Mouse (Mus musculus): ENCODE results near the gene Parp16. TPM values are rescaled to one million over a fixed set of nuclear protein-coding genes. Genes with fewer than 3 reads are reported as not detected.
A peak's percentile ranks its signal among the peaks of the same experiment; 100 is the strongest.

Gene Parp16
- polyA plus RNA-seq, 1 experiment from 2014 or later, result 5.7 TPM

DNA sequence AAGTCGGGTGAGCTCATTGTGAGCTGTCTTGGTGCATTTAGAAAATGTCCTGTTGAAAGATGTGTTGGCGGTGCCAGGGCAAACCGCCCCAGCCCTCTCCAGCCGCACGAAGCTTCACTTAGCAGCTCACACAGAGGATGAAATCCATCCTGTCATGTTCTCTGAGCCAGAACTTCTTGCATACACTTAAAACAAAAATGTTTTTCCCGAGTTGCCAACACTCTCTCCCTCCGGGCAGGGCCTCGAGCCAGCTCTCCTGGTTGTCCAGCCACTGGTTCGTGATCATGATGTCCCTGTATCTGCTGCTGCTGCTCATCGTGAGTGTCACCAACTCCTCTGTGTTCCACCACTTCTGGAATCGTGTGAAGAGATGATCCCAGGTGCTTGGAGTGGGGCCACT is 42.5 kb downstream of the Parp16 start:
- no peak for ATAC-seq (ENCODE audit: low FRiP score)
- Histone ChIP-seq H3K4me2 (no peak overlapping the region), H3K9ac (no peak overlapping the region), H3K36me3 (replicated peaks) (peaks cover 4% of the 10 kb centered on the region; the same call in 1 of the 2 replicates), H3K4me3 (replicated peaks) (no peak overlapping the region), H3K27me3 (no peaks in the 10 kb centered on the region), H3K9me3 (no peaks in the 10 kb centered on the region), H3K4me1 (no peaks in the 10 kb centered on the region; the same call in 1 of the 2 replicates), H3K27ac (no peak overlapping the region)
- WGBS, result 88% methylated on average over 11 of the region's 11 CpGs

- Histone ChIP-seq H3K27ac (no peak overlapping the region), H3K9me3 (no peaks in the 10 kb centered on the region), H3K27me3 (no peaks in the 10 kb centered on the region), H3K9ac (no peak overlapping the region), H3K4me2 (no peak overlapping the region), H3K36me3 (replicated peaks) (0 out of 2 replicates have a peak, but pooled peaks cover 4% of the 10 kb centered on the region), H3K4me3 (replicated peaks) (no peak overlapping the region), H3K4me1 (peaks cover 6% of the 10 kb centered on the region)
- whole genome bisulfite sequencing, result 82% methylated on average over 13 of the region's 13 CpGs
- no peak for ATAC-seq (ENCODE audit: low FRiP score)
Measured at GRCm38 (mm10) chr9:65238191-65238760, 43.1 kb downstream of the Parp16 start.

- no peak overlapping the region for H3K4me2 ChIP-seq
- no peak overlapping the region for H3K9ac ChIP-seq
- no peak for ATAC-seq (ENCODE audit: low FRiP score)
- no peaks in the 10 kb centered on the region for H3K9me3 ChIP-seq
- H3K27me3 ChIP-seq, result no peaks in the 10 kb centered on the region
- peaks cover 7% of the 10 kb centered on the region for H3K4me1 ChIP-seq
- H3K36me3 ChIP-seq (replicated peaks), result 0 out of 2 replicates have a peak, but pooled peaks cover 4% of the 10 kb centered on the region
- H3K27ac ChIP-seq, result no peak overlapping the region
- H3K4me3 ChIP-seq (replicated peaks), result no peak overlapping the region
- 94% methylated on average over 4 of the region's 4 CpGs for WGBS
Measured at GRCm38 (mm10) chr9:65239176-65239575, 44.0 kb downstream of the Parp16 start.

DNA sequence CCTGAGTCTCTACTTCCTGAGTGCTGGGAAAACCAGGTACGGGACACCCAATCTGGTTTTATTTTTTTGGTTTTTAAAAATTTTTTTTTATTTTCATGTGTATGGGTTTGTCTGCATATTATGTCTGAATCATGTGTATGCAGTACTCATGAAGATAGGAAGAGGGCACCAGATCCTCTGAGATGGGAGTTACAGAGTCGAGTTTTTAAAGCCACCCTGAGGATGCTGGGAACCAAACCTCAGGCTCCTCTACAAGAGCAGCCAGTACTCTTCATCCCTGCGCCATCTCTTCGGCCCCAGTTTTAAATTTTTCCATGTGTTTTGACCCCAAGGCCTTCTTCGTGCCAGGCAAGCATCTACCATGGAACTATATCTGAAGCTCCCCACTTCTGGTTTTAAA is 44.6 kb downstream of the Parp16 start:
- ATAC-seq (ENCODE audit: low FRiP score), result no peak
- no peak overlapping the region for H3K4me2 ChIP-seq

DNA sequence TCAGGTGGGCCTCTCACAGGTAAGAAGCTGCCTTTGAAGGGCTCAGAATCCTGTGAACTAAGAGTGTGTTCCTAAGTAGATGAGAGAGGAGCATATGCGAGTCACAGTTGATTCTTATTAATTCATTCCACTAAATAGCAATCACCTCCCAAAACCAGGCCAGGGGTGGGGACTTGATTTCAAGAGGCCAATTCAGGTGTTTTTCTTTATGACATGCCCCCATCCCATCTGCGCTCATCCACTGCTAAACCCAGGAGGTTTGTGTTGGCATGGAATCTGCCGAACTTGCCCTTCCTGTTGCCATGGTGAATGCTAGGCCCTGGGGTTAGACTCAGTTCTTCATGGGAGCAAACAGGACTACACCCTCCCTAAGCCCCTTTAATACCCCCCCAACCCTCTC is 45.4 kb downstream of the Parp16 start:
- Histone ChIP-seq H3K27ac (no peak overlapping the region), H3K9ac (no peak overlapping the region), H3K27me3 (no peaks in the 10 kb centered on the region), H3K9me3 (no peaks in the 10 kb centered on the region), H3K4me3 (replicated peaks) (no peak overlapping the region), H3K36me3 (replicated peaks) (0 out of 2 replicates have a peak, but pooled peaks cover 4% of the 10 kb centered on the region), H3K4me2 (no peak overlapping the region), H3K4me1 (peaks cover 7% of the 10 kb centered on the region)
- ATAC-seq (ENCODE audit: low FRiP score), result no peak
- WGBS, result 85% methylated on average over 3 of the region's 3 CpGs

More for the DNA sequence above, 44.6 kb downstream of the Parp16 start:
- no peak overlapping the region for H3K27ac ChIP-seq
- H3K27me3 ChIP-seq, result no peaks in the 10 kb centered on the region
- no peak overlapping the region for H3K4me3 ChIP-seq (replicated peaks)
- WGBS, result 91% methylated on average over 5 of the region's 5 CpGs
- H3K4me1 ChIP-seq, result peaks cover 7% of the 10 kb centered on the region
- 0 out of 2 replicates have a peak, but pooled peaks cover 4% of the 10 kb centered on the region for H3K36me3 ChIP-seq (replicated peaks)
- no peaks in the 10 kb centered on the region for H3K9me3 ChIP-seq
- no peak overlapping the region for H3K9ac ChIP-seq

DNA sequence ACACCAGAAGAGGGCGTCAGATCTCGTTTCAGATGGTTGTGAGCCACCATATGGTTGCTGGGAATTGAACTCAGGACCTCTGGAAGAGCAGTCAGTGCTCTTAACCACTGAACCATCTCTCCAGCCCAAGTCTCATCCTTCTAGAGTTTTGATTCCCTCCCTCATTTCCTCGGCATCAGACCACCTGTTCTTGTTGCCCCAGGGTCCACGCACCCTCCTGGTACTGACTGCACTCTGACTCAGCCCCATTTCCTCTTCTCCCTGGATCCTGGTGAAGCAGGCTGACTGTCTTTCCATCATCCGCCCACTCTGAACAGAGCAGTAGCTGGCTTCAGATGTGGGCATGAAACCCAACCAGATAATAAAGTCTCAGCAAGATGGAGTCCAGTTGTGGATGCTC is 46.8 kb downstream of the Parp16 start:
- Histone ChIP-seq H3K4me3 (replicated peaks) (no peak overlapping the region), H3K27me3 (no peaks in the 10 kb centered on the region), H3K4me2 (no peak overlapping the region), H3K4me1 (peaks cover 7% of the 10 kb centered on the region), H3K27ac (no peak overlapping the region), H3K36me3 (replicated peaks) (0 out of 2 replicates have a peak, but pooled peaks cover 4% of the 10 kb centered on the region), H3K9ac (no peak overlapping the region), H3K9me3 (no peaks in the 10 kb centered on the region)
- no peak for ATAC-seq (ENCODE audit: low FRiP score)
- WGBS, result 69% methylated on average over 5 of the region's 5 CpGs

DNA sequence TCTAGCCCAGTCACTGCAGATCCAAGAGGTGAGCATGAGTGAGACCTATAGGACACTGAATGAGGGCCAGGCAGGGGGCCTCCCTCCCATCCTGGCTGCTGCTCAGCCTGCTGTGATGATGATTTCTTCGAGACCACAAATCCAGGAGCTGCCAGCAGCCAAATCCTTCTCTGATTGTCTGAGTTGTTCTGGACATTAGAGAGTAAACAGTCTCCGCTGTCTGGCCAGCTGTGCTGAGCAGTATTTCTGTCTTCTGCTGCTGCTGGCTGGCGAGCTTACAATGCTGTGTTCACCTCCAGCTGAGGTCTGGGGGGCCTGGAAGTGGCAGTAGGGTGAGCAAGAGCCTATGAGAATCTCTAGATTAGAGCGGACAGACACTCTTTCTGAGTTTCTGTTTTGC is 48.1 kb downstream of the Parp16 start:
- 60% methylated on average over 4 of the region's 4 CpGs for WGBS
- no peak overlapping the region for H3K27ac ChIP-seq

GRCm38 (mm10) chr9:65244036-65244806 is 49.1 kb downstream of the Parp16 start:
- Histone ChIP-seq H3K4me2 (no peak overlapping the region), H3K27me3 (no peaks in the 10 kb centered on the region), H3K9me3 (no peaks in the 10 kb centered on the region), H3K27ac (no peak overlapping the region), H3K4me1 (peaks cover 7% of the 10 kb centered on the region), H3K9ac (no peak overlapping the region), H3K36me3 (replicated peaks) (no peaks in the 10 kb centered on the region), H3K4me3 (replicated peaks) (no peak overlapping the region)
- no peak for ATAC-seq (ENCODE audit: low FRiP score)
- 56% methylated on average over 9 of the region's 9 CpGs for WGBS

More for the DNA sequence above, 48.1 kb downstream of the Parp16 start:
- H3K4me3 ChIP-seq (replicated peaks), result no peak overlapping the region
- ATAC-seq (ENCODE audit: low FRiP score), result no peak
- H3K4me1 ChIP-seq, result peaks cover 7% of the 10 kb centered on the region
- H3K9me3 ChIP-seq, result no peaks in the 10 kb centered on the region
- 0 out of 2 replicates have a peak overlapping the region, but pooled peaks have one; percentile 21 for H3K9ac ChIP-seq
- no peak overlapping the region for H3K4me2 ChIP-seq
- H3K36me3 ChIP-seq (replicated peaks), result no peaks in the 10 kb centered on the region
- H3K27me3 ChIP-seq, result no peaks in the 10 kb centered on the region

DNA sequence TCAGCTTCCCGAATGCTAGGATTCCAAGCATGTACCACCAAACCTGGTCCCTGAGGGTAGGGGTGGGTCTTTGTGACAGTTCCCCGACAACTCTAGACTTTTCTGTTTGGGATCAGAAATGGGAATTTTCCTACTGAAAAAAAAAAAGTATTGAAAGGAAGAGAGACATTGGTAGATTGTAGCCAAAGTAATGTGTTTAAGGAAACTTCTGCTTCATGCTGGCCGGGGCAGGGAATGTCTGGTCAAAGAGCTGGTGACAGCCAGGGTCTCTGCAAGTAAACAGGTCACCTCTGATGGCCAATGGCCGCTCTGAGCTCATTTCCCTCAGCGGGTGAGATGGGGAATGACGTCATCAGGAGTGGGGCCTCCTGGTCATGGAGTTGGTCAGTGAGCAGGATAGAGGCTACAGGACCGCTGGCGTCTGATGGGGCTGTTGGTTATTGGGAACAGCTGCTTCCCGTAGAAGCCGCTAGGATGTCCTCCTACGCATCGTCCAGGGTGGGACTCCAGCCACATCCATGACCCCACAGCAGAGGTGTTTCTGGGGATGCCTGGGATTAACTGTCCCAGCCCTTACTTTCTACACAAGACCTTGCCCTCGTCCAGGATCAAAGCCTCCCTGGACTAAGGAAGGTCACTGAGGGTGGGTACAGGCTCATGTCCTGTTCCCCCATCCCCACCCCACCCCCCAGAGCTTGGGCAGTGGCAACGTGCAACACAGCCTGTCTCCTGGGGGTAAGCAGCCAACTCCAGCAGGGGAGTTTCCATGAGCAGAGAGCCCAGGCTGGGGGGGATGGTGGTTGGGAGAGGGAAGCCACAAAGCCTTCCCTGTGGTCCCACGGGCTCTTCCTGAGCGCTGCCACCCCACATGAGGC is 52.6 kb downstream of the Parp16 start:
- no peak for ATAC-seq (ENCODE audit: low FRiP score)
- H3K4me2 ChIP-seq, result no peak overlapping the region
- 81% methylated on average over 16 of the region's 16 CpGs for WGBS

GRCm38 (mm10) chr9:65248377-65248690 is 53.2 kb downstream of the Parp16 start:
- WGBS, result 93% methylated on average over 5 of the region's 5 CpGs
- no peak for ATAC-seq (ENCODE audit: low FRiP score)
- no peak overlapping the region for H3K27ac ChIP-seq

More for the DNA sequence above, 52.6 kb downstream of the Parp16 start:
- Histone ChIP-seq H3K27me3 (no peaks in the 10 kb centered on the region), H3K4me1 (peaks cover 7% of the 10 kb centered on the region), H3K9me3 (no peaks in the 10 kb centered on the region), H3K9ac (no peak overlapping the region), H3K4me3 (replicated peaks) (no peak overlapping the region), H3K36me3 (replicated peaks) (no peaks in the 10 kb centered on the region), H3K27ac (no peak overlapping the region)

GRCm38 (mm10) chr9:65252026-65252425 is 56.9 kb downstream of the Parp16 start:
- H3K4me1 ChIP-seq, result no peaks in the 10 kb centered on the region
- 82% methylated on average over 3 of the region's 3 CpGs for WGBS
- ATAC-seq (ENCODE audit: low FRiP score), result no peak

More at GRCm38 (mm10) chr9:65248377-65248690, 53.2 kb downstream of the Parp16 start:
- no peaks in the 10 kb centered on the region for H3K36me3 ChIP-seq (replicated peaks)
- peaks cover under 1% of the 10 kb centered on the region for H3K4me1 ChIP-seq
- no peaks in the 10 kb centered on the region for H3K9me3 ChIP-seq
- no peaks in the 10 kb centered on the region for H3K27me3 ChIP-seq
- no peak overlapping the region for H3K9ac ChIP-seq
- no peak overlapping the region for H3K4me2 ChIP-seq
- no peak overlapping the region for H3K4me3 ChIP-seq (replicated peaks)

More at GRCm38 (mm10) chr9:65252026-65252425, 56.9 kb downstream of the Parp16 start:
- no peak overlapping the region for H3K27ac ChIP-seq
- no peaks in the 10 kb centered on the region for H3K27me3 ChIP-seq
- no peaks in the 10 kb centered on the region for H3K9me3 ChIP-seq
- H3K4me3 ChIP-seq (replicated peaks), result no peak overlapping the region
- no peak overlapping the region for H3K4me2 ChIP-seq
- H3K36me3 ChIP-seq (replicated peaks), result no peaks in the 10 kb centered on the region
- H3K9ac ChIP-seq, result no peak overlapping the region

Data from forebrain, embryonic 12.5 days (tissue).